Mouse (Mus musculus): Measurements from ENCODE around the gene Dcst1.

Gene Dcst1

GRCm38 (mm10) chr3:89332013-89332412, 33.0 kb downstream of the Dcst1 start:
- no peak for DNase-seq (ENCODE audit: low read depth, low spot score)

GRCm38 (mm10) chr3:89331561-89331960, 33.5 kb downstream of the Dcst1 start:
- no peak for DNase-seq (ENCODE audit: low read depth, low spot score)

GRCm38 (mm10) chr3:89330948-89331347, 34.1 kb downstream of the Dcst1 start:
- DNase-seq (ENCODE audit: low read depth, low spot score) = no peak

- DNase-seq (ENCODE audit: low read depth, low spot score) = no peak
Measured at GRCm38 (mm10) chr3:89330346-89330745, 34.7 kb downstream of the Dcst1 start.

GRCm38 (mm10) chr3:89328623-89329022, 36.4 kb downstream of the Dcst1 start:
- no peak for DNase-seq (ENCODE audit: low read depth, low spot score)

- no peak for DNase-seq (ENCODE audit: low read depth, low spot score)
Measured at GRCm38 (mm10) chr3:89327371-89327870, 37.6 kb downstream of the Dcst1 start.

- no peak for DNase-seq (ENCODE audit: low read depth, low spot score)
Measured at GRCm38 (mm10) chr3:89325882-89326281, 39.2 kb downstream of the Dcst1 start.

- DNase-seq (ENCODE audit: low read depth, low spot score) = no peak
Measured at GRCm38 (mm10) chr3:89322514-89323165, 42.4 kb downstream of the Dcst1 start, which contains the start of gene Efna3. Efna3 (minus strand) TSS chr3:89322965.

- DNase-seq (ENCODE audit: low read depth, low spot score) = no peak
Measured at GRCm38 (mm10) chr3:89322131-89322500, 42.9 kb downstream of the Dcst1 start.

- DNase-seq (ENCODE audit: low read depth, low spot score) = no peak
Measured at GRCm38 (mm10) chr3:89321183-89322130, 43.6 kb downstream of the Dcst1 start.

GRCm38 (mm10) chr3:89320581-89321182, 44.4 kb downstream of the Dcst1 start:
- DNase-seq (ENCODE audit: low read depth, low spot score) = no peak

- DNase-seq (ENCODE audit: low read depth, low spot score) = no peak
Measured at GRCm38 (mm10) chr3:89319591-89320350, 45.3 kb downstream of the Dcst1 start.

GRCm38 (mm10) chr3:89318971-89319590, 46.0 kb downstream of the Dcst1 start:
- DNase-seq (ENCODE audit: low read depth, low spot score) = no peak

- DNase-seq (ENCODE audit: low read depth, low spot score) = no peak
Measured at GRCm38 (mm10) chr3:89318316-89318715, 46.7 kb downstream of the Dcst1 start.

GRCm38 (mm10) chr3:89317246-89317645, 47.8 kb downstream of the Dcst1 start:
- DNase-seq (ENCODE audit: low read depth, low spot score) = no peak

- DNase-seq (ENCODE audit: low read depth, low spot score) = no peak
Measured at GRCm38 (mm10) chr3:89316833-89317232, 48.2 kb downstream of the Dcst1 start.

GRCm38 (mm10) chr3:89315930-89316831, 48.9 kb downstream of the Dcst1 start:
- DNase-seq (ENCODE audit: low read depth, low spot score) = no peak

GRCm38 (mm10) chr3:89315195-89315929, 49.7 kb downstream of the Dcst1 start:
- DNase-seq (ENCODE audit: low read depth, low spot score) = peak; percentile 70

GRCm38 (mm10) chr3:89314791-89315190, 50.3 kb downstream of the Dcst1 start:
- DNase-seq (ENCODE audit: low read depth, low spot score) = no peak
